Mouse (Mus musculus): ENCODE results near the gene Wfdc9.

DNA sequence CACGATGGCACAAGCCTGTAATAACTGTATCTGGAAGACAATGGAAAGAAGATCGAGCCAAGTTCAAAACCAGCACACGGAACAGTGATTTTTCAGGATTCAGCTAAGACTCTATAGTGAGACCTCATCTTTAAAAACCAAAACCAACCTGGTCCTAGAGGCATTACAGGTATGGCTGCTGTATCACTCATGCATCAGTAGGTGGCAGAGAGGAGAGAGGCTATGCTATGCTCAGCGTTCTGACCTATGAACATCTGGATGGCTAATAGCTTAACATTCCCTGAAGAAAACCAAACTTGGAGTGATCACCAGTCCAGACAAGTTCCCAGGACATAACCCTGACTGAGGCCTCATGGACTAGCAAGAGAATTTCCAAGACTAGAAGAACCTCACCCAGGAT, 34.6 kb downstream of the Wfdc9 start:
- TF ChIP-seq CTCF (IDR thresholded peaks at IDR 0.05; ENCODE audit: extremely low read depth, insufficient read length, insufficient replicate concordance, low read depth, low read length) (no peak), POLR2A (IDR thresholded peaks at IDR 0.05; ENCODE audit: low read depth, low read length) (no peak)
